Mouse (Mus musculus): Measurements from ENCODE around the gene Zfp235. TPM values are rescaled to one million over a fixed set of nuclear protein-coding genes. Genes with fewer than 3 reads are reported as not detected.

Zfp235 gene
- 23.8 and 24.7 TPM in 2 replicates for polyA plus RNA-seq (2015; fragmentation: Nextera tagmentation; extraction: Ambion mirVana)

DNA sequence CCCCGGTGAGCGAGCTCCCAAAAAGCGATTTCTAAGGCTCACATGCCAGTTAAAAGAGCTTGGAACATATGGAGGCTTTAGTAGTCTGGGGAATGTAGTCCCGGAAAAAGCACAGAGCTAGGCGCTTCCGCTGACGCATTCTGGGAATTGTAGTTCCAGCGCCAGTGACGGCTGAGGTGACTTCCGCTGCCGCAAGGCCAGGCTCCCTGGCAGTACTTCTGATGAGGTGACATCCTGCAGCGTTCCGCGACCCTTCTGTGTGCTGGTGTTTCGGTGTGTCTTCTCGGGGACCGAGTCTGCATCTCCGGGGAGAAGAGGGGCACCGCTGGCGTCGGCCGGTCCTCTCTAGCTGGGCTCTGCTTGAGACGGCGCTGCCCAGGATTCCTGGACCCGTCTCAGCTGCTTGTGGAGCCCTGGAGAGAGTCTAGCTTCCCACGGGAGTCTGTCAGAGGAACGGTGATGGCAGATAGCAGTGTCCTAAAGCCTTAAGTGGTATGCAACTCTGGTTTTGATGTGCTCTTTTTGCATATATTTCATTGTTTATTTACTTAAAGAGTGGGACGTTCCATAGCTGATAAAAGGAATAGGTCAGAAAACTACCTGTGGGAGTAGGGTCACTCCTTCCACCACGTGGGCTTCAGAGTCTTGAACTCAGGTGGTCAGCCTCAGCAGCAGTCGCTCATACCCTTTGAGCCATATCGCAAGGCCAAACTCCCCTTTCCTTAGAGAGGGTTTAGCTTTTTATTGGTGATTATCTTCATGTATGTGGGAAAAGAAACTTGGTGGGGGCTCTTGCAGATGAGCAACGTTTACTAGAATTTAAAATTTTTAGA lies at the start of gene Zfp235:
Gene Zfp235, plus strand, starts transcription at position 174 of the 833 bp plus-strand sequence.

DNA sequence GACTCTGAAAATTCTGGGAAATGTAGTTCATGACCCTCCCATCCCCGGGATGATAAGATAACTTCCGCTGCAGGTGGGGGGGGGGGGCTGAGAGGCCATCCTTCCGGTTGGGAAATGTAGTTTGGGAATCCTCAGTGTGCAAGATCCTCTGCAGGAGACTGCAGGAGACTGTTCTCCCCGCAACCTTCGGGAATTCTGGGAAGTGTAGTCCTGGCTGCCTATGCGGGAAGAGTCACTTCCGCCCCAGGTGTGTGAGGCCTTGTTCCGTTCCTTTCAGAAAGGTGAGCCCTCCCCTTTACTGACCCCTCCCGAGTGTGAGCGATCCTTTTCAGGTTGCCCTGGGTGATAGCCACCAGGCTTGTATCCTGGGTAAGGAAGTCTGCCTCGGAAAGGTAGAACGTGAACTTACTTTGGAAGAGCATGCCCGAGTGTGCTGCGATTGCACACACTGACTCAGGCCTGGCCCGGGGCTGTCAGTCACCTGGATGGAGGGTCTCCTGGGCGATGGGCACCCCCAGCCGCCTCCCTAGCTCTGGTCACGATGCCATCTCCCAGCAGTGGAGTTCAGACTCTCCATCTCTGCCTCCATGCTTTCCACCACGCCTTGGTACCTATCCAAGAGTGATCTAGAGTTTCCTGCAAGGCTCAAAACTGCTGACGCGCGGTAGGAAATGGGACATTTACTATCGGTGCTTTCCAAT lies 21.7 kb upstream of the Zfp235 start, which contains the start of gene Zfp112:
Gene Zfp112, plus strand, starts transcription at position 159 of the 701 bp plus-strand sequence.

DNA sequence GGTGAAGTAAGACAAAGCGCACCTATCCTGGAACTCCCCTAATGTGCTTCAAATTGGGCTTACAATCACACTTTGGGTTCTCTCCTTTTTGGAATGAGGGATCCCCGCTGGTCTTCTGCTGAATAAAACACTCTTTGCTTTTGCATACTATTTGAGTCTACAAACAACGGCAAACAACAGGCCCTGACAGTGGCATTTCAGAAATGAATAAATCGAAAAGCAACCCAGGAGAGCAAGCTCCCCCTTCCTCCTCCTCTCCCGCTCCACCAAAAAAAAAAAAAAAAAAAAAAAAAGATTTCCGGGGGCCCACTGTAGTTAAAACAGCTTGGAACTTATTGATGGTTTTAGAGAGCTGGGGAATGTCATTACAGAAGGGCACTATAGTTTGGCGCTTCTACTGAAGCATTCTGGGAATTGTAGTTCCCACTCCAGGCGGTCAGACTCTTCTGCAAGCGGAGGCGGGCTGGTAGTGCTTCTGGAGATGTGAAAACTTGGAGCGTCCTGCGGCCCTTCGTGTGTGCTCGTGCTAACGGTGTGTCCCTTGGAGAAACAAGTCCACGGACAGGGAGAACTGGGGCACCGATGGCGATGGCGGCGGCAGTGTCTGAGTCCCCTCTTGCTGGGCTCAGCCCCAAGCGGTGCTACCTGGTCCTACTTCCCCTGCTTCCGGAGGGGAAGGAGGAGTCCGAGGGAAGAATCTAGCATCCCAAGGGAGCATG lies 40.8 kb downstream of the Zfp235 start, which contains the start of gene Zfp114:
Gene Zfp114, plus strand, starts transcription at position 443 of the 719 bp plus-strand sequence.

Other genes starting within 250 kb of the Zfp235 start
- gene Vmn1r178, start 242.2 kb upstream of the Zfp235 start, polyA plus RNA-seq (2015; fragmentation: Nextera tagmentation; extraction: Ambion mirVana), result not detected in 2 replicates
- not detected in 2 replicates for gene Vmn1r179, start 207.2 kb upstream of the Zfp235 start, polyA plus RNA-seq (2015; fragmentation: Nextera tagmentation; extraction: Ambion mirVana)
- not detected in 2 replicates for gene Vmn1r180, start 183.5 kb upstream of the Zfp235 start, polyA plus RNA-seq (2015; fragmentation: Nextera tagmentation; extraction: Ambion mirVana)
- gene Vmn1r181, start 159.6 kb upstream of the Zfp235 start, polyA plus RNA-seq (2015; fragmentation: Nextera tagmentation; extraction: Ambion mirVana), result not detected in 2 replicates
- not detected in 2 replicates for gene V1rd19, start 132.5 kb upstream of the Zfp235 start, polyA plus RNA-seq (2015; fragmentation: Nextera tagmentation; extraction: Ambion mirVana)
- gene Vmn1r183, start 80.9 kb upstream of the Zfp235 start, polyA plus RNA-seq (2015; fragmentation: Nextera tagmentation; extraction: Ambion mirVana), result not detected in 2 replicates
- gene Zfp180, start 52.2 kb upstream of the Zfp235 start, polyA plus RNA-seq (2015; fragmentation: Nextera tagmentation; extraction: Ambion mirVana), result 20.0 and 22.2 TPM in 2 replicates
- gene Zfp112, start 21.9 kb upstream of the Zfp235 start, polyA plus RNA-seq (2015; fragmentation: Nextera tagmentation; extraction: Ambion mirVana), result 8.0 and 9.9 TPM in 2 replicates
- gene Zfp114, start 40.9 kb downstream of the Zfp235 start, polyA plus RNA-seq (2015; fragmentation: Nextera tagmentation; extraction: Ambion mirVana), result 2.6 and 2.7 TPM in 2 replicates
- gene Zfp111, start 77.3 kb downstream of the Zfp235 start, polyA plus RNA-seq (2015; fragmentation: Nextera tagmentation; extraction: Ambion mirVana), result 3.0 and 3.5 TPM in 2 replicates
- 2.2 and 2.8 TPM in 2 replicates for gene Zfp109, start 103.4 kb downstream of the Zfp235 start, polyA plus RNA-seq (2015; fragmentation: Nextera tagmentation; extraction: Ambion mirVana)
- gene Zfp108, start 120.6 kb downstream of the Zfp235 start, polyA plus RNA-seq (2015; fragmentation: Nextera tagmentation; extraction: Ambion mirVana), result 5.5 and 5.8 TPM in 2 replicates
- 4.8 TPM in 2 replicates for gene Zfp93, start 136.3 kb downstream of the Zfp235 start, polyA plus RNA-seq (2015; fragmentation: Nextera tagmentation; extraction: Ambion mirVana)
- gene Zfp61, start 167.1 kb downstream of the Zfp235 start, polyA plus RNA-seq (2015; fragmentation: Nextera tagmentation; extraction: Ambion mirVana), result 24.7 and 29.1 TPM in 2 replicates
- gene Zfp94, start 182.5 kb downstream of the Zfp235 start, polyA plus RNA-seq (2015; fragmentation: Nextera tagmentation; extraction: Ambion mirVana), result 19.7 and 21.9 TPM in 2 replicates
- 0.65 and 1.0 TPM in 2 replicates for gene Tescl, start 199.8 kb downstream of the Zfp235 start, polyA plus RNA-seq (2015; fragmentation: Nextera tagmentation; extraction: Ambion mirVana)
- gene Lypd5, start 215.0 kb downstream of the Zfp235 start, polyA plus RNA-seq (2015; fragmentation: Nextera tagmentation; extraction: Ambion mirVana), result 0.10 TPM in 1 of 2 replicates, not detected in the other
- 2.2 and 3.2 TPM in 2 replicates for gene Kcnn4, start 236.1 kb downstream of the Zfp235 start, polyA plus RNA-seq (2015; fragmentation: Nextera tagmentation; extraction: Ambion mirVana)